Mouse (Mus musculus): ENCODE measurements at regions not wholly inside any gene's neighbourhood (a gene's known extent, or its start where the extent isn't known, plus 50 kb on each side); places are given as distances from the start of the nearest gene placed in this dataset.
A peak's percentile ranks its signal among the peaks of the same experiment; 100 is the strongest.

GRCm38 (mm10) chr5:116809001-116809759, 217.6 kb upstream of the Srrm4 start:
- H3K4me3 ChIP-seq (ENCODE audit: insufficient read depth, low read length), result no peak overlapping the region
- no peak for TF ChIP-seq CTCF (IDR thresholded peaks at IDR 0.05; ENCODE audit: extremely low read depth, insufficient read depth, low read length)
- TF ChIP-seq POLR2A (IDR thresholded peaks at IDR 0.05; ENCODE audit: extremely low read depth, insufficient read depth, low read length), result no peak
- H3K4me1 ChIP-seq (ENCODE audit: control insufficient read depth, insufficient read depth, low read length), result no peaks in the 10 kb centered on the region
- H3K27ac ChIP-seq (ENCODE audit: insufficient read depth, low read length), result no peak overlapping the region

- no peak overlapping the region for H3K4me3 ChIP-seq (ENCODE audit: insufficient read depth, low read length)
- no peak for TF ChIP-seq CTCF (IDR thresholded peaks at IDR 0.05; ENCODE audit: extremely low read depth, insufficient read depth, low read length)
Measured at GRCm38 (mm10) chr5:116797460-116797859, 205.8 kb upstream of the Srrm4 start.

GRCm38 (mm10) chr5:116795169-116795568, 203.6 kb upstream of the Srrm4 start:
- H3K27ac ChIP-seq (ENCODE audit: insufficient read depth, low read length), result no peak overlapping the region
- no peak overlapping the region for H3K4me3 ChIP-seq (ENCODE audit: insufficient read depth, low read length)
- no peaks in the 10 kb centered on the region for H3K4me1 ChIP-seq (ENCODE audit: control insufficient read depth, insufficient read depth, low read length)
- TF ChIP-seq CTCF (IDR thresholded peaks at IDR 0.05; ENCODE audit: extremely low read depth, insufficient read depth, low read length), result no peak

More at GRCm38 (mm10) chr5:116797460-116797859, 205.8 kb upstream of the Srrm4 start:
- Histone ChIP-seq H3K4me1 (ENCODE audit: control insufficient read depth, insufficient read depth, low read length) (no peaks in the 10 kb centered on the region), H3K27ac (ENCODE audit: insufficient read depth, low read length) (no peak overlapping the region)

- no peak overlapping the region for H3K4me3 ChIP-seq (ENCODE audit: insufficient read depth, low read length)
- no peaks in the 10 kb centered on the region for H3K4me1 ChIP-seq (ENCODE audit: control insufficient read depth, insufficient read depth, low read length)
- TF ChIP-seq POLR2A (IDR thresholded peaks at IDR 0.05; ENCODE audit: extremely low read depth, insufficient read depth, low read length) (no peak), CTCF (IDR thresholded peaks at IDR 0.05; ENCODE audit: extremely low read depth, insufficient read depth, low read length) (no peak)
- no peak overlapping the region for H3K27ac ChIP-seq (ENCODE audit: insufficient read depth, low read length)
Measured at GRCm38 (mm10) chr5:116790419-116790818, 198.8 kb upstream of the Srrm4 start.

- H3K27ac ChIP-seq (ENCODE audit: insufficient read depth, low read length), result no peak overlapping the region
- H3K4me1 ChIP-seq (ENCODE audit: control insufficient read depth, insufficient read depth, low read length), result no peaks in the 10 kb centered on the region
- no peak overlapping the region for H3K4me3 ChIP-seq (ENCODE audit: insufficient read depth, low read length)
- no peak for TF ChIP-seq POLR2A (IDR thresholded peaks at IDR 0.05; ENCODE audit: extremely low read depth, insufficient read depth, low read length)
- TF ChIP-seq CTCF (IDR thresholded peaks at IDR 0.05; ENCODE audit: extremely low read depth, insufficient read depth, low read length), result no peak
Measured at GRCm38 (mm10) chr5:116789859-116790258, 198.2 kb upstream of the Srrm4 start.

- TF ChIP-seq CTCF (IDR thresholded peaks at IDR 0.05; ENCODE audit: extremely low read depth, insufficient read depth, low read length) (0 out of 2 replicates have a peak, but pooled peaks have one; percentile 13), POLR2A (IDR thresholded peaks at IDR 0.05; ENCODE audit: extremely low read depth, insufficient read depth, low read length) (no peak)
- Histone ChIP-seq H3K27ac (ENCODE audit: insufficient read depth, low read length) (no peak overlapping the region), H3K4me1 (ENCODE audit: control insufficient read depth, insufficient read depth, low read length) (no peaks in the 10 kb centered on the region), H3K4me3 (ENCODE audit: insufficient read depth, low read length) (no peak overlapping the region)
Measured at GRCm38 (mm10) chr5:116776450-116776849, 184.8 kb upstream of the Srrm4 start.

- Histone ChIP-seq H3K4me1 (ENCODE audit: control insufficient read depth, insufficient read depth, low read length) (no peaks in the 10 kb centered on the region), H3K4me3 (ENCODE audit: insufficient read depth, low read length) (no peak overlapping the region), H3K27ac (ENCODE audit: insufficient read depth, low read length) (no peak overlapping the region)
- TF ChIP-seq CTCF (IDR thresholded peaks at IDR 0.05; ENCODE audit: extremely low read depth, insufficient read depth, low read length) (no peak), POLR2A (IDR thresholded peaks at IDR 0.05; ENCODE audit: extremely low read depth, insufficient read depth, low read length) (no peak)
Measured at GRCm38 (mm10) chr5:116766261-116766660, 174.6 kb upstream of the Srrm4 start.

GRCm38 (mm10) chr5:116761323-116761722, 169.7 kb upstream of the Srrm4 start:
- Histone ChIP-seq H3K4me3 (ENCODE audit: insufficient read depth, low read length) (no peak overlapping the region), H3K27ac (ENCODE audit: insufficient read depth, low read length) (no peak overlapping the region), H3K4me1 (ENCODE audit: control insufficient read depth, insufficient read depth, low read length) (no peaks in the 10 kb centered on the region)
- TF ChIP-seq POLR2A (IDR thresholded peaks at IDR 0.05; ENCODE audit: extremely low read depth, insufficient read depth, low read length) (no peak), CTCF (IDR thresholded peaks at IDR 0.05; ENCODE audit: extremely low read depth, insufficient read depth, low read length) (no peak)

- no peak overlapping the region for H3K27ac ChIP-seq (ENCODE audit: insufficient read depth, low read length)
- 0 out of 2 replicates have a peak, but pooled peaks cover 1% of the 10 kb centered on the region for H3K4me1 ChIP-seq (ENCODE audit: control insufficient read depth, insufficient read depth, low read length)
- H3K4me3 ChIP-seq (ENCODE audit: insufficient read depth, low read length), result no peak overlapping the region
- TF ChIP-seq POLR2A (IDR thresholded peaks at IDR 0.05; ENCODE audit: extremely low read depth, insufficient read depth, low read length), result no peak
- TF ChIP-seq CTCF (IDR thresholded peaks at IDR 0.05; ENCODE audit: extremely low read depth, insufficient read depth, low read length), result no peak
Measured at GRCm38 (mm10) chr5:116758687-116759086, 167.1 kb upstream of the Srrm4 start.

GRCm38 (mm10) chr5:116752941-116753340, 161.3 kb upstream of the Srrm4 start:
- TF ChIP-seq CTCF (IDR thresholded peaks at IDR 0.05; ENCODE audit: extremely low read depth, insufficient read depth, low read length) (no peak), POLR2A (IDR thresholded peaks at IDR 0.05; ENCODE audit: extremely low read depth, insufficient read depth, low read length) (no peak)
- H3K4me1 ChIP-seq (ENCODE audit: control insufficient read depth, insufficient read depth, low read length), result 0 out of 2 replicates have a peak, but pooled peaks cover 1% of the 10 kb centered on the region
- no peak overlapping the region for H3K27ac ChIP-seq (ENCODE audit: insufficient read depth, low read length)
- H3K4me3 ChIP-seq (ENCODE audit: insufficient read depth, low read length), result no peak overlapping the region

Data from cortical plate, adult 2 months (tissue).